In genomic region chr16:91646681-91647419, GRCm38 (mm10) we compare ENCODE assay signal across 7 mouse cellular contexts. TPM values are rescaled to one million over a fixed set of nuclear protein-coding genes. Genes with fewer than 3 reads are reported as not detected.
DNase-seq lines count a peak whose midpoint lies in the region; ATAC-seq lines count a peak whose summit lies in the region.

TSS of gene Gart (minus strand) at chr16:91646952.

- peak within 1 kb of the TSS; percentile 85 for H3K4me3 ChIP-seq in embryonic facial prominence, embryonic 10.5 days
- H3K4me3 ChIP-seq in limb, embryonic 10.5 days: peak within 1 kb of the TSS; percentile 88
- H3K4me3 ChIP-seq in midbrain, embryonic 13.5 days (replicated peaks): peak within 1 kb of the TSS; percentile 74

- H3K4me2 ChIP-seq in midbrain, embryonic 13.5 days (replicated peaks): peak within 1 kb of the TSS; percentile 88

- WGBS in embryonic facial prominence, embryonic 10.5 days: under 1% methylated on average over 59 of the region's 59 CpGs
- WGBS in limb, embryonic 10.5 days: under 1% methylated on average over 59 of the region's 59 CpGs
- WGBS in midbrain, embryonic 13.5 days: under 1% methylated on average over 59 of the region's 59 CpGs

- H3K4me1 ChIP-seq in embryonic facial prominence, embryonic 10.5 days: peaks cover 15% of the 10 kb centered on the region
- peaks cover 12% of the 10 kb centered on the region for H3K4me1 ChIP-seq in limb, embryonic 10.5 days
- peaks cover 28% of the 10 kb centered on the region for H3K4me1 ChIP-seq in midbrain, embryonic 13.5 days (replicated peaks)

- H3K27me3 ChIP-seq in embryonic facial prominence, embryonic 10.5 days (replicated peaks; ENCODE audit: low read depth, poor library complexity, severe bottlenecking): no peaks in the 10 kb centered on the region
- H3K27me3 ChIP-seq in limb, embryonic 10.5 days (ENCODE audit: low read depth, poor library complexity, severe bottlenecking): no peaks in the 10 kb centered on the region
- H3K27me3 ChIP-seq in midbrain, embryonic 13.5 days: no peaks in the 10 kb centered on the region

- H3K27ac ChIP-seq in embryonic facial prominence, embryonic 10.5 days (replicated peaks): peak within 1 kb of the TSS; percentile 99
- H3K27ac ChIP-seq in limb, embryonic 10.5 days: peak within 1 kb of the TSS; percentile 99
- H3K27ac ChIP-seq in midbrain, embryonic 13.5 days: peak within 1 kb of the TSS; percentile 98

- peak within 1 kb of the TSS; percentile 87 for H3K9ac ChIP-seq in midbrain, embryonic 13.5 days (replicated peaks)

- H3K9me3 ChIP-seq in embryonic facial prominence, embryonic 10.5 days: no peaks in the 10 kb centered on the region
- no peaks in the 10 kb centered on the region for H3K9me3 ChIP-seq in limb, embryonic 10.5 days (replicated peaks)
- no peaks in the 10 kb centered on the region for H3K9me3 ChIP-seq in midbrain, embryonic 13.5 days

- peak; percentile 98 for DNase-seq in adrenal gland, postnatal 10 days
- peak; percentile 95 for DNase-seq in embryonic facial prominence, embryonic 10.5 days (ENCODE audit: low spot score)
- DNase-seq in kidney, adult 11 months: peak; percentile 93
- DNase-seq in limb, embryonic 10.5 days (ENCODE audit: low spot score): peak; percentile 95
- DNase-seq in spleen, adult 12 weeks (ENCODE audit: low spot score): peak; percentile 90

- ATAC-seq in granulocyte monocyte progenitor cell, adult 5-6 weeks (replicated peaks; ENCODE audit: poor library complexity, severe bottlenecking): peak; percentile 81
- peak; percentile 91 for ATAC-seq in midbrain, embryonic 13.5 days

- H3K36me3 ChIP-seq in embryonic facial prominence, embryonic 10.5 days (replicated peaks): peaks cover 38% of the 10 kb centered on the region
- H3K36me3 ChIP-seq in limb, embryonic 10.5 days: peaks cover 31% of the 10 kb centered on the region
- peaks cover 14% of the 10 kb centered on the region for H3K36me3 ChIP-seq in midbrain, embryonic 13.5 days

RNA-seq across cellular contexts. Expression of gene Gart, which starts in this region (rescaled TPM):
- 10 to 100 TPM; 93.3 to 94.2 TPM for total RNA-seq in adrenal gland, postnatal 10 days (2021)
- polyA plus RNA-seq in embryonic facial prominence, embryonic 10.5 days (2016; fragmentation: Nextera tagmentation; extraction: Ambion mirVana): 168 and 185 TPM in 2 replicates
- 169 and 244 TPM in 2 replicates for total RNA-seq in granulocyte monocyte progenitor cell, adult 5-6 weeks (2014; fragmentation: Nextera tagmentation)
- 443 and 453 TPM in 2 replicates for total RNA-seq in granulocyte monocyte progenitor cell, adult 5-6 weeks (2017)
- 178 and 199 TPM in 2 replicates for polyA plus RNA-seq in limb, embryonic 10.5 days (2016; fragmentation: Nextera tagmentation; extraction: Ambion mirVana)
- polyA plus RNA-seq in midbrain, embryonic 13.5 days (2015; fragmentation: Nextera tagmentation; extraction: Ambion mirVana): 72.3 and 73.7 TPM in 2 replicates

Comparison
In these comparisons a context has a peak if more than half of its experiments do, and no peak if none do; other contexts are left out.
1. Peak in every context shown above with its lines: DNase-seq, ATAC-seq, H3K4me3 ChIP-seq and H3K27ac ChIP-seq.